Mouse (Mus musculus): ENCODE results near the gene Eps8l1. TPM values are rescaled to one million over a fixed set of nuclear protein-coding genes. Genes with fewer than 3 reads are reported as not detected.

The Eps8l1 gene
- polyA plus RNA-seq, 1 experiment: 7.0 TPM

DNA sequence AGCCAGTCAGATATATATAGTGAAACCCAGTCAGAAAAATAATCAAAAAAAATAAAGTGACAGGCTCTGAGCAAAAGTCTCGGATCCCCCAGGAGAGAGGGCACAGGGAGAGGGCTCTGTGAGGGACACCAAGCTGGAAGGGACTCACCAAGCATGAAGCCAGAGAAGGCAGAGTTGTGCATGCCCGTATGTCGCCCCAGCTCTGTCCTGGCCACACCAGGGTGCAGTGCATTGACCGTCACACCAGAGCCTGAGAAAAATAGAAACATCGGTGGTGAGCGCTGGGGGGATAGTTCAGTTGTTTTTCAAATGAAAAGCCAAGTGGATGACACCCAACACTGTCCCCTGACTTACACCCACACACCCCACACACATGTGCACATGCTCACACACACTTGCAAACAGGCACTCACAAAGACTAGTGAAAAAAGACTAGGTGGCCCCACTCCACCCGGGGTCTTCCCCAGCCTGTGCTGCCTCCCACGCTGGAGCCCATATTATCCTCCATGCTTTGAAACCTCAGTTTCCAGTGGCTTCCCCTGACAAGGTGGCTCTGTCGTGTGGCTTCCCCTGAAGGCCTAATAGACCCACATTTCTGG lies 30.1 kb upstream of the Eps8l1 start:
- H3K36me3 ChIP-seq (ENCODE audit: control insufficient read depth, insufficient read depth, low read length, poor library complexity, severe bottlenecking): peaks cover 27% of the 10 kb centered on the region
- TF ChIP-seq EP300 (IDR thresholded peaks at IDR 0.05; ENCODE audit: insufficient read depth, low read depth, low read length) (no peak), POLR2A (IDR thresholded peaks at IDR 0.05; ENCODE audit: insufficient read depth, low read length) (no peak), CTCF (IDR thresholded peaks at IDR 0.05; ENCODE audit: low read depth, low read length) (no peak)

DNA sequence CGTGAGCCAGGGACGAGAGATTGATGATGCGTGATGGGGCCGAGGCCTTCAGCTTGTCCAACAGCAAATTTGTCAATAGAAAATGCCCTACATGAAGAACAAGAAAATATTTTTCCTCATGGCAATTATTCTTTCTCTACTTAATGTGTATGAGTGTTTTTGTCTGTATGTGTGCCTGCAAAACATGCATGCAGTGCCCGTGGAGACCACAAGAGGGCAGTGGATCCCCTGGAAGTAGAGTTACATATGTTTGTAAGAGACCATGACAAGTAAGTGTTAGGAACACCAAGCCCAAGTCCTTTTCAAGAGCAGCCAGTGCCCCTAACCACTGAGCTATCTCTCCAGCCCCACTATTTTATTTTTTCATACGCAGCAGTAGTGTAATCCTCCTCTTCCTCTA lies 28.9 kb upstream of the Eps8l1 start:
- Histone ChIP-seq H3K27ac (ENCODE audit: insufficient read depth, low read length) (no peak overlapping the region), H3K9ac (ENCODE audit: low read depth, poor library complexity, severe bottlenecking) (no peak overlapping the region), H3K9me3 (replicated peaks; ENCODE audit: control insufficient read depth, insufficient read depth, low read length, poor library complexity, severe bottlenecking) (0 out of 2 replicates have a peak, but pooled peaks cover 5% of the 10 kb centered on the region), H3K4me3 (ENCODE audit: low read depth, low read length) (no peak overlapping the region), H3K36me3 (ENCODE audit: control insufficient read depth, insufficient read depth, low read length, poor library complexity, severe bottlenecking) (peaks cover 23% of the 10 kb centered on the region), H3K27me3 (ENCODE audit: control insufficient read depth, insufficient read depth, low read length, poor library complexity, severe bottlenecking) (no peaks in the 10 kb centered on the region), H3K4me1 (ENCODE audit: control insufficient read depth, insufficient read depth, low read length) (no peaks in the 10 kb centered on the region)
- no peak for TF ChIP-seq POLR2A (IDR thresholded peaks at IDR 0.05; ENCODE audit: insufficient read depth, low read length)
- peak; percentile 80 for TF ChIP-seq CTCF (IDR thresholded peaks at IDR 0.05; ENCODE audit: low read depth, low read length)
- no peak for TF ChIP-seq EP300 (IDR thresholded peaks at IDR 0.05; ENCODE audit: insufficient read depth, low read depth, low read length)

More for the DNA sequence above, 30.1 kb upstream of the Eps8l1 start:
- Histone ChIP-seq H3K27ac (ENCODE audit: insufficient read depth, low read length) (no peak overlapping the region), H3K4me3 (ENCODE audit: low read depth, low read length) (no peak overlapping the region), H3K9ac (ENCODE audit: low read depth, poor library complexity, severe bottlenecking) (no peak overlapping the region), H3K9me3 (replicated peaks; ENCODE audit: control insufficient read depth, insufficient read depth, low read length, poor library complexity, severe bottlenecking) (0 out of 2 replicates have a peak, but pooled peaks cover 5% of the 10 kb centered on the region), H3K4me1 (ENCODE audit: control insufficient read depth, insufficient read depth, low read length) (no peaks in the 10 kb centered on the region), H3K27me3 (ENCODE audit: control insufficient read depth, insufficient read depth, low read length, poor library complexity, severe bottlenecking) (no peaks in the 10 kb centered on the region)

DNA sequence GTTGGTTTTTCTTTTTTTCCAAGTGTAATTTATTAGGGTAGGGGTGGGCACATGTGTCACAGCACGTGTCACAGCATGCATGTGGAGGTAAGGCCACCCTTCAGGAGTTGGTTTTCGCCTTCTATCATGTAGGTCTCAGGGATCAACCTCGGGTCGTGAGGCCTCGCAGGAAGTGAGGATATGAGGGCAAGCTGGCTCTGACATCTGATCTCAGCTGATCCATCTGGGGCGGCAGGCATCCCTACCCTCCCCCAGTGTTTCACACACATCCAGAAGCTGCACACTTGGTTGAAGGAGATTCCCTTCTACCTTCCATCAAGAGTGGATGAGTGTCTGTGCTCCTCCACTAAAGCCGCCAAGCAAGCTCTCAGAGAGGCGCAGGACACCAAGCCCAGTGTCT lies 28.4 kb upstream of the Eps8l1 start:
- H3K4me1 ChIP-seq (ENCODE audit: control insufficient read depth, insufficient read depth, low read length): no peaks in the 10 kb centered on the region
- peaks cover 23% of the 10 kb centered on the region for H3K36me3 ChIP-seq (ENCODE audit: control insufficient read depth, insufficient read depth, low read length, poor library complexity, severe bottlenecking)
- 0 out of 2 replicates have a peak, but pooled peaks cover 5% of the 10 kb centered on the region for H3K9me3 ChIP-seq (replicated peaks; ENCODE audit: control insufficient read depth, insufficient read depth, low read length, poor library complexity, severe bottlenecking)
- H3K27me3 ChIP-seq (ENCODE audit: control insufficient read depth, insufficient read depth, low read length, poor library complexity, severe bottlenecking): no peaks in the 10 kb centered on the region
- H3K9ac ChIP-seq (ENCODE audit: low read depth, poor library complexity, severe bottlenecking): no peak overlapping the region
- H3K4me3 ChIP-seq (ENCODE audit: low read depth, low read length): no peak overlapping the region
- TF ChIP-seq POLR2A (IDR thresholded peaks at IDR 0.05; ENCODE audit: insufficient read depth, low read length) (no peak), CTCF (IDR thresholded peaks at IDR 0.05; ENCODE audit: low read depth, low read length) (no peak), EP300 (IDR thresholded peaks at IDR 0.05; ENCODE audit: insufficient read depth, low read depth, low read length) (no peak)
- no peak overlapping the region for H3K27ac ChIP-seq (ENCODE audit: insufficient read depth, low read length)

- H3K27me3 ChIP-seq (ENCODE audit: control insufficient read depth, insufficient read depth, low read length, poor library complexity, severe bottlenecking): no peaks in the 10 kb centered on the region
- no peak overlapping the region for H3K4me3 ChIP-seq (ENCODE audit: low read depth, low read length)
- no peaks in the 10 kb centered on the region for H3K4me1 ChIP-seq (ENCODE audit: control insufficient read depth, insufficient read depth, low read length)
- no peak overlapping the region for H3K9ac ChIP-seq (ENCODE audit: low read depth, poor library complexity, severe bottlenecking)
- no peak overlapping the region for H3K27ac ChIP-seq (ENCODE audit: insufficient read depth, low read length)
- peaks cover 14% of the 10 kb centered on the region for H3K36me3 ChIP-seq (ENCODE audit: control insufficient read depth, insufficient read depth, low read length, poor library complexity, severe bottlenecking)
- no peaks in the 10 kb centered on the region for H3K9me3 ChIP-seq (replicated peaks; ENCODE audit: control insufficient read depth, insufficient read depth, low read length, poor library complexity, severe bottlenecking)
- TF ChIP-seq POLR2A (IDR thresholded peaks at IDR 0.05; ENCODE audit: insufficient read depth, low read length) (no peak), EP300 (IDR thresholded peaks at IDR 0.05; ENCODE audit: insufficient read depth, low read depth, low read length) (no peak), CTCF (IDR thresholded peaks at IDR 0.05; ENCODE audit: low read depth, low read length) (no peak)
Observed at GRCm38 (mm10) chr7:4437721-4438120, 22.8 kb upstream of the Eps8l1 start.

GRCm38 (mm10) chr7:4440549-4440948 lies 19.9 kb upstream of the Eps8l1 start:
- no peaks in the 10 kb centered on the region for H3K4me1 ChIP-seq (ENCODE audit: control insufficient read depth, insufficient read depth, low read length)
- no peak overlapping the region for H3K9ac ChIP-seq (ENCODE audit: low read depth, poor library complexity, severe bottlenecking)
- no peaks in the 10 kb centered on the region for H3K9me3 ChIP-seq (replicated peaks; ENCODE audit: control insufficient read depth, insufficient read depth, low read length, poor library complexity, severe bottlenecking)
- H3K27me3 ChIP-seq (ENCODE audit: control insufficient read depth, insufficient read depth, low read length, poor library complexity, severe bottlenecking): no peaks in the 10 kb centered on the region
- no peak overlapping the region for H3K27ac ChIP-seq (ENCODE audit: insufficient read depth, low read length)
- no peak overlapping the region for H3K4me3 ChIP-seq (ENCODE audit: low read depth, low read length)
- TF ChIP-seq CTCF (IDR thresholded peaks at IDR 0.05; ENCODE audit: low read depth, low read length) (no peak), POLR2A (IDR thresholded peaks at IDR 0.05; ENCODE audit: insufficient read depth, low read length) (no peak), EP300 (IDR thresholded peaks at IDR 0.05; ENCODE audit: insufficient read depth, low read depth, low read length) (no peak)
- peaks cover 21% of the 10 kb centered on the region for H3K36me3 ChIP-seq (ENCODE audit: control insufficient read depth, insufficient read depth, low read length, poor library complexity, severe bottlenecking)

DNA sequence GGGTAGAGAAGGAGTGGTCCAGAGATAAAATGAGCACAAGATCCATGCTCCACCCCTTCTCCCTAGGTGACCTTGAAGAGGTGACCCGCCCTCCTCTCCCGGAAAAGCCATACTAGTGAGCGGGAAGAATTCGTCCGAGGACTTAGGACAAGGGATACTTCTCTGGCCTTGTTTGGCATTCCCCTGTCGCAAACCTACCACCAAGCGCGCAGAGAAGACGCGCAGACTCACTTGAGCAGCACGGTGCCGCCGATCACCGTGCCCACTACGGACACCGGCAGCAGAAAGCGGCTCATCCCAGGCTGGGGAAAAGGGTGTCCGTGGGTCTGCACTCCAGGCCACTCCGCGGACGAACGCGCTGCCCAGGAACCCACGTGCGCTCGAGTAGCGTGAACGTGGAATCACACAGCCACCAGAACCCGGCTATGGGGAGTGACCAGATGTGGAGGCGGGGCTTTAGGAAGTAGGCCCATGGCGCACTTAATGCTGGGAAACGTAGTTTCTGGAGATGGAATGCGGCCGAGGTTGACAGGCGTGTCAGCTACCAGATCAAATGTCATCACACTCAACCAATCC lies 15.2 kb upstream of the Eps8l1 start, which contains the start of gene Rdh13:
Gene Rdh13, minus strand, starts transcription at position 434 of the 576 bp plus-strand sequence.
- H3K9ac ChIP-seq (ENCODE audit: low read depth, poor library complexity, severe bottlenecking): peak within 1 kb of the TSS; percentile 27
- H3K4me1 ChIP-seq (ENCODE audit: control insufficient read depth, insufficient read depth, low read length): no peaks in the 10 kb centered on the region
- peak within 1 kb of the TSS; percentile 76 for H3K4me3 ChIP-seq (ENCODE audit: low read depth, low read length)
- no peaks in the 10 kb centered on the region for H3K9me3 ChIP-seq (replicated peaks; ENCODE audit: control insufficient read depth, insufficient read depth, low read length, poor library complexity, severe bottlenecking)
- peaks cover 18% of the 10 kb centered on the region for H3K36me3 ChIP-seq (ENCODE audit: control insufficient read depth, insufficient read depth, low read length, poor library complexity, severe bottlenecking)
- no peak for TF ChIP-seq POLR2A (IDR thresholded peaks at IDR 0.05; ENCODE audit: insufficient read depth, low read length)
- TF ChIP-seq CTCF (IDR thresholded peaks at IDR 0.05; ENCODE audit: low read depth, low read length): no peak
- no peak for TF ChIP-seq EP300 (IDR thresholded peaks at IDR 0.05; ENCODE audit: insufficient read depth, low read depth, low read length)
- H3K27me3 ChIP-seq (ENCODE audit: control insufficient read depth, insufficient read depth, low read length, poor library complexity, severe bottlenecking): no peaks in the 10 kb centered on the region
- peak within 1 kb of the TSS; percentile 22 for H3K27ac ChIP-seq (ENCODE audit: insufficient read depth, low read length)
